8 mouse cellular contexts compared by ENCODE assay signal in genomic region chr13:49215128-49215503, GRCm38 (mm10). TPM values are rescaled to one million over a fixed set of nuclear protein-coding genes. Genes with fewer than 3 reads are reported as not detected.
A peak's percentile ranks its signal among the peaks of the same experiment; 100 is the strongest.
DNase-seq lines count a peak whose midpoint lies in the region; ATAC-seq and TF ChIP-seq lines count a peak whose summit lies in the region.

No protein-coding gene starts in this region.

- no peaks in the 10 kb centered on the region for H3K36me3 ChIP-seq in heart, embryonic 15.5 days
- no peaks in the 10 kb centered on the region for H3K36me3 ChIP-seq in ES-E14 (ENCODE audit: control insufficient read depth, insufficient read depth, low read length, poor library complexity, severe bottlenecking)
- H3K36me3 ChIP-seq in forebrain, embryonic 16.5 days (ENCODE audit: control insufficient read depth, insufficient read depth) = no peaks in the 10 kb centered on the region
- no peaks in the 10 kb centered on the region for H3K36me3 ChIP-seq in liver, postnatal 0 days (replicated peaks; ENCODE audit: insufficient read depth, low read length)

- DNase-seq in heart, postnatal 14 days = no peak
- no peak for DNase-seq in ES-E14 (ENCODE audit: low read depth, low spot score)
- no peak for DNase-seq in liver, postnatal 0 days
- no peak for DNase-seq in urinary bladder, postnatal 25 days (ENCODE audit: low spot score)
- no peak for DNase-seq in frontal cortex, postnatal 25 days (ENCODE audit: low spot score in 2 of 2)

- in situ Hi-C loops in ES-E14 (cut with MboI; ENCODE audit: low sequenced_read_pairs in 2 of 2, unreplicated experiment in 2 of 2) = no loop called here

- peaks cover 53% of the 10 kb centered on the region for H3K4me1 ChIP-seq in heart, embryonic 15.5 days (replicated peaks)
- H3K4me1 ChIP-seq in ES-E14 (ENCODE audit: control insufficient read depth in 2 of 2, insufficient read depth in 2 of 2, low read length in 2 of 2, poor library complexity in 1 of 2) = peaks cover 0 to 4% of the 10 kb centered on the region in 2 experiments; a peak in 2 of 4 replicates
- peaks cover 36% of the 10 kb centered on the region for H3K4me1 ChIP-seq in forebrain, embryonic 16.5 days (replicated peaks; ENCODE audit: control insufficient read depth, insufficient read depth, low read length)
- H3K4me1 ChIP-seq in liver, postnatal 0 days (ENCODE audit: insufficient read depth) = peaks cover 34% of the 10 kb centered on the region

- peak overlapping the region; percentile 82 for H3K4me3 ChIP-seq in heart, embryonic 15.5 days
- peak overlapping the region; percentile 74 to 96 for H3K4me3 ChIP-seq in ES-E14 (ENCODE audit: insufficient read depth in 1 of 2, low read depth in 1 of 2, low read length in 2 of 2, poor library complexity in 1 of 2, severe bottlenecking in 1 of 2)
- peak overlapping the region; percentile 82 for H3K4me3 ChIP-seq in forebrain, embryonic 16.5 days (replicated peaks; ENCODE audit: low read length)
- H3K4me3 ChIP-seq in liver, postnatal 0 days (ENCODE audit: low read depth, low read length) = peak overlapping the region; percentile 81

- H3K27ac ChIP-seq in heart, embryonic 15.5 days = peak overlapping the region; percentile 94
- no peak overlapping the region for H3K27ac ChIP-seq in ES-E14 (ENCODE audit: insufficient read depth, low read depth, low read length, poor library complexity, severe bottlenecking)
- H3K27ac ChIP-seq in forebrain, embryonic 16.5 days (ENCODE audit: low read length) = no peak overlapping the region; the same call in 1 of the 2 replicates
- peak overlapping the region; percentile 96 for H3K27ac ChIP-seq in liver, postnatal 0 days (ENCODE audit: low read depth)

- WGBS in heart, embryonic 15.5 days = 11% methylated on average over 5 of the region's 5 CpGs
- 14% methylated on average over 5 of the region's 5 CpGs for WGBS in forebrain, embryonic 16.5 days
- 11% methylated on average over 5 of the region's 5 CpGs for WGBS in liver, postnatal 0 days (ENCODE audit: insufficient replicate concordance)

- peak overlapping the region; percentile 82 for H3K9ac ChIP-seq in heart, embryonic 15.5 days
- H3K9ac ChIP-seq in ES-E14 (ENCODE audit: insufficient read depth, low read depth, low read length, poor library complexity, severe bottlenecking) = peak overlapping the region; percentile 77
- peak overlapping the region; percentile 73 for H3K9ac ChIP-seq in forebrain, embryonic 16.5 days (replicated peaks; ENCODE audit: low read depth, low read length)
- peak overlapping the region; percentile 90 for H3K9ac ChIP-seq in liver, postnatal 0 days (replicated peaks)

- no peak for TF ChIP-seq EP300 in liver, postnatal 0 days (IDR thresholded peaks at IDR 0.05; ENCODE audit: low read depth)

- no peak for TF ChIP-seq CTCF in liver, postnatal 0 days (IDR thresholded peaks at IDR 0.05; ENCODE audit: low read depth)

- intact Hi-C loops in heart, postnatal 14 days (cut with DNase I) = loop anchor here (10.0 kb wide), 2 partner anchors 160 to 440 kb away; partner anchors contain the start of genes Cenpp and Nol8

- ATAC-seq in heart, embryonic 15.5 days (replicated peaks; ENCODE audit: insufficient number of reproducible peaks, insufficient read depth, low FRiP score, low read depth) = no peak
- no peak for ATAC-seq in forebrain, embryonic 16.5 days
- no peak for ATAC-seq in liver, postnatal 0 days
- no peak for ATAC-seq in erythroid progenitor cell, adult 5-6 weeks (replicated peaks; ENCODE audit: low FRiP score, poor library complexity, severe bottlenecking)

- no peaks in the 10 kb centered on the region for H3K9me3 ChIP-seq in heart, embryonic 15.5 days (replicated peaks)
- H3K9me3 ChIP-seq in ES-E14 (ENCODE audit: control insufficient read depth, insufficient read depth, low read depth, low read length) = no peaks in the 10 kb centered on the region
- no peaks in the 10 kb centered on the region for H3K9me3 ChIP-seq in forebrain, embryonic 16.5 days (ENCODE audit: control insufficient read depth, low read length)
- H3K9me3 ChIP-seq in liver, postnatal 0 days (ENCODE audit: low read length) = no peaks in the 10 kb centered on the region

- no peaks in the 10 kb centered on the region; the same call in 1 of the 2 replicates for H3K27me3 ChIP-seq in heart, embryonic 15.5 days
- no peaks in the 10 kb centered on the region for H3K27me3 ChIP-seq in forebrain, embryonic 16.5 days (replicated peaks; ENCODE audit: control insufficient read depth, insufficient read depth, low read length)
- H3K27me3 ChIP-seq in liver, postnatal 0 days (ENCODE audit: insufficient read depth, low read length) = no peaks in the 10 kb centered on the region

- H3K4me2 ChIP-seq in heart, embryonic 15.5 days = peak overlapping the region; percentile 66
- H3K4me2 ChIP-seq in forebrain, embryonic 16.5 days (ENCODE audit: low read length) = peak overlapping the region; percentile 84
- peak overlapping the region; percentile 94 for H3K4me2 ChIP-seq in liver, postnatal 0 days (ENCODE audit: low read depth, low read length)

TF ChIP-seq in ES-E14, 5 proteins besides CTCF, POLR2A, EP300 and RAD21:
- no peak for TF ChIP-seq CHD2 (IDR thresholded peaks at IDR 0.05; ENCODE audit: low read depth, low read length)
- no peak for TF ChIP-seq ZNF384 (IDR thresholded peaks at IDR 0.05; ENCODE audit: low read depth, low read length)
TF ChIP-seq in ES-E14: peak in this region for 0.

RNA-seq across cellular contexts. Expression of gene Card19, which starts 0.7 kb away (rescaled TPM):
- 121 and 126 TPM in 2 replicates for polyA plus RNA-seq in heart, embryonic 15.5 days (2015; fragmentation: Nextera tagmentation; extraction: Ambion mirVana)
- 100 to 1,000 TPM; 131 to 138 TPM for total RNA-seq in heart, postnatal 14 days (2021)
- 16.9 and 20.5 TPM in 2 replicates for total RNA-seq in ES-E14 (2012; rRNA removed)
- 20.6 and 21.4 TPM in 2 replicates for polyA plus RNA-seq in forebrain, embryonic 16.5 days (2015; fragmentation: Nextera tagmentation; extraction: Ambion mirVana)
- polyA plus RNA-seq in liver, postnatal 0 days (2015; fragmentation: Nextera tagmentation; extraction: Ambion mirVana) = 31.8 and 32.3 TPM in 2 replicates
- total RNA-seq in erythroid progenitor cell, adult 5-6 weeks (2015; ENCODE audit: low replicate concordance) = 3.2 and 17.6 TPM in 2 replicates
- 2.2 and 3.4 TPM in 2 replicates for total RNA-seq in erythroid progenitor cell, adult 5-6 weeks (2017; ENCODE audit: low replicate concordance)

RNA-seq across cellular contexts. Expression of gene Ninj1, which starts 27.8 kb away (rescaled TPM):
- polyA plus RNA-seq in heart, embryonic 15.5 days (2015; fragmentation: Nextera tagmentation; extraction: Ambion mirVana) = 70.2 and 75.7 TPM in 2 replicates
- total RNA-seq in heart, postnatal 14 days (2021) = 100 to 1,000 TPM in 1 of 2 experiments, 10 to 100 TPM in 1; 99.0 to 112 TPM
- 18.0 and 20.8 TPM in 2 replicates for total RNA-seq in ES-E14 (2012; rRNA removed)
- 21.3 and 23.1 TPM in 2 replicates for polyA plus RNA-seq in forebrain, embryonic 16.5 days (2015; fragmentation: Nextera tagmentation; extraction: Ambion mirVana)
- 106 and 118 TPM in 2 replicates for polyA plus RNA-seq in liver, postnatal 0 days (2015; fragmentation: Nextera tagmentation; extraction: Ambion mirVana)
- total RNA-seq in erythroid progenitor cell, adult 5-6 weeks (2015; ENCODE audit: low replicate concordance) = 27.2 and 40.7 TPM in 2 replicates
- 0.76 and 4.6 TPM in 2 replicates for total RNA-seq in erythroid progenitor cell, adult 5-6 weeks (2017; ENCODE audit: low replicate concordance)

RNA-seq across cellular contexts. Expression of gene Susd3, which starts 33.4 kb away (rescaled TPM):
- 1.6 and 2.5 TPM in 2 replicates for polyA plus RNA-seq in heart, embryonic 15.5 days (2015; fragmentation: Nextera tagmentation; extraction: Ambion mirVana)
- under 1 TPM; 0.33 to 0.49 TPM for total RNA-seq in heart, postnatal 14 days (2021)
- 0.95 and 1.3 TPM in 2 replicates for total RNA-seq in ES-E14 (2012; rRNA removed)
- polyA plus RNA-seq in forebrain, embryonic 16.5 days (2015; fragmentation: Nextera tagmentation; extraction: Ambion mirVana) = 0.75 and 0.85 TPM in 2 replicates
- polyA plus RNA-seq in liver, postnatal 0 days (2015; fragmentation: Nextera tagmentation; extraction: Ambion mirVana) = 2.5 and 2.9 TPM in 2 replicates
- 0.84 and 1.4 TPM in 2 replicates for total RNA-seq in erythroid progenitor cell, adult 5-6 weeks (2015; ENCODE audit: low replicate concordance)
- total RNA-seq in erythroid progenitor cell, adult 5-6 weeks (2017; ENCODE audit: low replicate concordance) = 2.7 and 3.9 TPM in 2 replicates

Comparison
In these comparisons a context has a peak if more than half of its experiments do, and no peak if none do; other contexts are left out.
1. H3K27ac ChIP-seq: peak in heart, embryonic 15.5 days (single experiment) and liver, postnatal 0 days (single experiment); none in ES-E14 (single experiment) and forebrain, embryonic 16.5 days (single experiment).
2. Peak in every context shown above with its lines, with median percentiles within 50 percentile points of each other: H3K4me2 ChIP-seq, H3K4me3 ChIP-seq and H3K9ac ChIP-seq.